Mouse (Mus musculus) heart, adult 2 months (tissue): ENCODE data around the gene Myt1l. TPM values are rescaled to one million over a fixed set of nuclear protein-coding genes. Genes with fewer than 3 reads are reported as not detected.

Source experiments
- DNase-seq, 2 experiments: peaks; one replicate each; pipeline ENCODE4 v3.0.0; 2021
- H3K27ac ChIP-seq: fragments of 200-600 bp; 2 replicates; pipeline ENCODE4 v1.8.1; 2022
- H3K27me3 ChIP-seq: fragments of 200-500 bp; 2 replicates; pipeline ENCODE4 v1.6.1; 2012; ENCODE audit warnings: mild to moderate bottlenecking, low read length, inconsistent platforms, mixed read lengths; ENCODE audit not compliant: control insufficient read depth, insufficient read depth
- H3K36me3 ChIP-seq: fragments of 200-500 bp; 2 replicates; pipeline ENCODE4 v1.6.1; 2012; ENCODE audit warnings: low read length, inconsistent platforms; ENCODE audit not compliant: control insufficient read depth, insufficient read depth
- H3K4me1 ChIP-seq: fragments of 200-500 bp; 2 replicates; pipeline ENCODE4 v1.6.1; 2011; ENCODE audit warnings: low read length; ENCODE audit not compliant: control insufficient read depth, insufficient read depth
- H3K4me3 ChIP-seq: fragments of 200-600 bp; 2 replicates; pipeline ENCODE4 v1.8.1; 2022
- H3K79me2 ChIP-seq: fragments of 200-500 bp; replicated peaks from 2 replicates; pipeline ENCODE4 v1.6.1; 2012; ENCODE audit warnings: mild to moderate bottlenecking, inconsistent platforms, low read length, moderate library complexity, mixed read lengths; ENCODE audit not compliant: control insufficient read depth, insufficient read depth
- H3K9ac ChIP-seq: fragments of 200-500 bp; 2 replicates; pipeline ENCODE4 v1.6.1; 2012; ENCODE audit warnings: low read depth, mild to moderate bottlenecking, control low read depth, inconsistent platforms, low read length, mixed read lengths
- CTCF ChIP-seq: fragments of 200-600 bp; IDR thresholded peaks from 2 replicates; pipeline ENCODE4 v1.8.1; 2022; ENCODE audit warnings: antibody characterized with exemption, mild to moderate bottlenecking, moderate library complexity
- EP300 ChIP-seq: fragments of 200-500 bp; IDR thresholded peaks from 2 replicates; pipeline ENCODE4 v1.6.1; 2011; ENCODE audit warnings: low read depth, low read length, control low read depth; ENCODE audit not compliant: insufficient read depth
- POLR2A ChIP-seq: fragments of 200-500 bp; IDR thresholded peaks from 2 replicates; pipeline ENCODE4 v1.6.1; 2011; ENCODE audit warnings: mild to moderate bottlenecking, low read depth, low read length, control low read depth; ENCODE audit not compliant: insufficient read depth
- WGBS: fragments of 180-500 bp; shearing (Covaris S2); methylation state at CpG from one replicate; pipeline ENCODE4 v1.1.7; 2018; 5-methylcytosine and 5-hydroxymethylcytosine counted together
- intact Hi-C: fragments of 180-260 bp; cut with DNase I; formaldehyde crosslinking; loops from one replicate; pipeline ENCODE4 v1.15.1; 2025
- polyA plus RNA-seq: library from polyadenylated mRNA; depleted of rRNA; stranded (reverse); fragments of >200 nt; gene quantifications from 2 replicates; pipeline ENCODE4 v1.2.3, GENCODE M21; 2012
- total RNA-seq, 2 experiments: library from RNA; stranded (reverse); gene quantifications; 2 replicates each; pipeline ENCODE4 v1.2.3; 2021

Myt1l gene
- total and polyA plus RNA-seq, 3 experiments, result 0.06 TPM; not detected in 2

DNA sequence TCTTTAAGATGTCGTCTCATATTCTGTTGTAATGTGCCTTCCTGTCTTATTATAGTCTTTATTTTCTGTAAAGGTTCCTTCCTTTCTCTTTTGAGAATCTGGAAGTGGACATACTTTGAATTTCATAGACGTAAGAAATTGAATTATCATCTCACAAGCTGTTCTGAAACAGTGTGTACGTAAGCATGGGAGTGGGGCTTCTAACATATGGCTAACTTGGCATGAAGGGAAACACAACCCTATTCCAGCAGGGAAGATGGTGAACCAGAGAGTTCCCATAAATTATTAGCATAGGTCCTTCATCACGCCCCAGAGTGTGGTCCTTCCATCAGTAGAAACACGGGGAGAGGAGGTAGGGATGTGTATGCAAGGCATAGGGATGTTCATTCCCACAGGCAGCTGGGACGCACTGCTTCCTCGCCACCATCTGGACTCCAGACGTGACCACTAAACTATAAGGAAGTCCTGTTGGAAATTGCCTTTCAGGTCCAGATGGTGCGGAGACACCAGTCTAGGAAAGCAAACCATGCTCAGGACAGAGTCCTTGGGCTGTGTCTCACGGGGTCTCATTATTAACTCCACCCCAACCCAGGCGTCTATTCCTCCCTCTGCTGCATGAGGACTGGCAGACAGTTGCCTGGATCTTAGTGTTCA, 111.5 kb downstream of the Myt1l start:
- Histone ChIP-seq H3K4me3 (no peak overlapping the region), H3K27ac (no peak overlapping the region), H3K27me3 (no peaks in the 10 kb centered on the region), H3K79me2 (no peaks in the 10 kb centered on the region), H3K4me1 (no peaks in the 10 kb centered on the region), H3K36me3 (no peaks in the 10 kb centered on the region), H3K9ac (no peak overlapping the region)
- 73% methylated on average over 11 of the region's 11 CpGs for WGBS
- TF ChIP-seq POLR2A, result no peak
- no peak for TF ChIP-seq CTCF
- no peak for TF ChIP-seq EP300
- intact Hi-C loops, result no loop called here
- DNase-seq, result no peak

- no peak overlapping the region for H3K27ac ChIP-seq
- intact Hi-C loops, result no loop called here
- 56% methylated on average over 1 of the region's 1 CpGs for WGBS
- H3K79me2 ChIP-seq, result no peaks in the 10 kb centered on the region
- H3K9ac ChIP-seq, result no peak overlapping the region
- H3K36me3 ChIP-seq, result no peaks in the 10 kb centered on the region
- H3K4me1 ChIP-seq, result no peaks in the 10 kb centered on the region
- no peaks in the 10 kb centered on the region for H3K27me3 ChIP-seq
- no peak overlapping the region for H3K4me3 ChIP-seq
- no peak for DNase-seq
- no peak for TF ChIP-seq POLR2A
- TF ChIP-seq CTCF, result no peak
- no peak for TF ChIP-seq EP300
These were observed 112.0 kb downstream of the Myt1l start for GRCm38 (mm10) chr12:29640201-29640600.

DNA sequence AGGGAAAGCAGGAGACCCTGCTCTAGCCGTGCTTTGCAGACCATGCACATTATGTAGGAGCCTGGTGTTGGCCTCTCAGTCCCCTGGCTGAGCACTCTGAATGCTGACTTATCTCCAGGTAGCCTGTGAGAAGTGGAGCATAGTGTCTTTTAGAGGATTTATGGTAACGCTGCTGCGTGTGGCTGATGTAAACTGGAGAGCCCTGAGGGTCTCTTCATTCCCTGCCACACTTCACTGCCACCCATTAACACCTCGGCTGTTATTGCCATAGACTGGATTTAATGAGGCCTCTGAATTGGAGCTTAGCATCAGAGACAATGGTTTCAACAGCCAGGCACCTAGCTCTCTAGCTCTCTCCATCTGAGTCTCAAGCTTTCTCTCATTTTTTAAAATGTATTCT, 114.7 kb downstream of the Myt1l start:
- no peak for TF ChIP-seq POLR2A
- no peak for TF ChIP-seq CTCF
- TF ChIP-seq EP300, result no peak

DNA sequence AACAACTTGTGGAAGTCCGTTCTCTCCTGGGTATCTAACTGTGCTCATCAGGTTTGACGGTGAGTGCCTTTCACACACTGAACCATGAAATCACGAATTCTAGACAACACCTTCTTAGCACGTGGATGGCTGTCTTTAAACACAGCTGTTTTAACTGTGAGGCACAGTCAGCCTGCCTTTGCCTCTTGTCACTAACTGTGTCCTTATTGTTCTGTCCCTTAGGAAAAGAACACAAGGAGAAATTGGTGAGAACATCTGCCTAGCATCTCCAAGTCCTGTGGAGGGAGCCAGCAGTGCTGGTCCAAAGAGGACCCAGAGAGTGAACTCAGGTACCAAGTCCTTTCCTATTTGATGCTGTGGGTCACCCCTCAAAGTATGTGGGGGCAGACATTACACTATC, 115.9 kb downstream of the Myt1l start:
- H3K4me1 ChIP-seq, result no peaks in the 10 kb centered on the region
- intact Hi-C loops, result no loop called here
- no peak overlapping the region for H3K27ac ChIP-seq
- H3K4me3 ChIP-seq, result no peak overlapping the region
- no peak for DNase-seq
- H3K27me3 ChIP-seq, result no peaks in the 10 kb centered on the region
- no peaks in the 10 kb centered on the region for H3K79me2 ChIP-seq
- no peaks in the 10 kb centered on the region for H3K36me3 ChIP-seq
- no peak for TF ChIP-seq EP300
- no peak for TF ChIP-seq POLR2A
- TF ChIP-seq CTCF, result no peak
- no peak overlapping the region for H3K9ac ChIP-seq
- WGBS, result 83% methylated on average over 4 of the region's 4 CpGs

More for the DNA sequence above, 114.7 kb downstream of the Myt1l start:
- DNase-seq, result no peak
- Histone ChIP-seq H3K4me3 (no peak overlapping the region), H3K9ac (no peak overlapping the region), H3K27ac (no peak overlapping the region), H3K79me2 (no peaks in the 10 kb centered on the region), H3K4me1 (no peaks in the 10 kb centered on the region), H3K27me3 (no peaks in the 10 kb centered on the region), H3K36me3 (no peaks in the 10 kb centered on the region)
- intact Hi-C loops, result no loop called here
- WGBS, result 41% methylated on average over 4 of the region's 4 CpGs

DNA sequence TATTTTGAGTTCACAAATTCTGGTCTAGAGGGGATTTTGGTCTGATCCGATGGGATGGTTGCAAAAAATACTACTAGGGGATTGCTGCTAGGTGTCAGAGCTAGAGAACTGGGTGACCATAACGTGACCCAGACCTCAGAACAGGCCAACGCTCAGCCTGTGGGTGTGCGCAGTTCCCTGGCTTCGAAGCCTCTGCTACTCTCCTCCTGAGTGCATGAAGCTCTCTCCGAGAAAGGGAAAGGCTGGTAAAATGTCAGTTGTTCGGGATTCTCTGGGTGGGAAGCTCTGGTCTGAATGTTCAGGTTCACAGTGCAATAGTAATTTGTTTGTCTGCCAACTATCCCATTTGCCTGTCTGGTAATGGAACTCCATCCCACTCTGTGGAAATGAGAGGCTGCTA, 116.5 kb downstream of the Myt1l start:
- DNase-seq, result no peak
- WGBS, result 86% methylated on average over 7 of the region's 7 CpGs
- no peaks in the 10 kb centered on the region for H3K36me3 ChIP-seq
- H3K27ac ChIP-seq, result no peak overlapping the region
- H3K4me3 ChIP-seq, result no peak overlapping the region
- no peaks in the 10 kb centered on the region for H3K79me2 ChIP-seq
- no peaks in the 10 kb centered on the region for H3K27me3 ChIP-seq
- H3K9ac ChIP-seq, result no peak overlapping the region
- TF ChIP-seq POLR2A, result no peak
- no peak for TF ChIP-seq CTCF
- TF ChIP-seq EP300, result no peak
- H3K4me1 ChIP-seq, result no peaks in the 10 kb centered on the region
- intact Hi-C loops, result no loop called here

GRCm38 (mm10) chr12:29649510-29650152, 121.4 kb downstream of the Myt1l start:
- Histone ChIP-seq H3K79me2 (no peaks in the 10 kb centered on the region), H3K4me3 (no peak overlapping the region), H3K27me3 (no peaks in the 10 kb centered on the region), H3K36me3 (no peaks in the 10 kb centered on the region), H3K4me1 (no peaks in the 10 kb centered on the region), H3K9ac (no peak overlapping the region), H3K27ac (no peak overlapping the region)
- no peak for DNase-seq
- TF ChIP-seq POLR2A, result no peak
- 63% methylated on average over 10 of the region's 10 CpGs for WGBS
- intact Hi-C loops, result no loop called here
